Mouse (Mus musculus) lung, postnatal 10 days (tissue): Measurements from ENCODE around the gene Mak.

Experiments
- DNase-seq: peaks from one replicate; pipeline ENCODE4 v3.0.0; 2021

The Mak gene

DNA sequence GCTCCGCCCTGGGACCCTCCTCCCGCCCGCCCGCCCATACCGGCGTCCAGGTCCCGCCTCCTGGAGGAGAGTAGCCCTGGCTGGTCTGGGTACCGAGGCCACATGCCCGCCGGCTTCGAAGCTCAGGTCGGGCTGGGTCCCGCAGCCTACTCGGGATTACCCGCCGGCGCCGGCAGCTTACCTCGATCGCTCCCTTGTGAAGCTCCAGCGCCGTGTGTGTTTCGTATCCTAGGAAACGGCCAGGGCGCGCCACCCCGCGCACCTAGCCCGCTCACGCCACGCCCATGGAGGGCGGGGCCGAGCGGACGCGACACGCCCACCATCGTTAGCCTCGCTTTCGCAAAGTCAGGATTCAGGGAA is at the start of gene Mak:
Gene Mak, minus strand, starts transcription at position 286 of the 360 bp plus-strand sequence.
- DNase-seq = peak; percentile 66

DNA sequence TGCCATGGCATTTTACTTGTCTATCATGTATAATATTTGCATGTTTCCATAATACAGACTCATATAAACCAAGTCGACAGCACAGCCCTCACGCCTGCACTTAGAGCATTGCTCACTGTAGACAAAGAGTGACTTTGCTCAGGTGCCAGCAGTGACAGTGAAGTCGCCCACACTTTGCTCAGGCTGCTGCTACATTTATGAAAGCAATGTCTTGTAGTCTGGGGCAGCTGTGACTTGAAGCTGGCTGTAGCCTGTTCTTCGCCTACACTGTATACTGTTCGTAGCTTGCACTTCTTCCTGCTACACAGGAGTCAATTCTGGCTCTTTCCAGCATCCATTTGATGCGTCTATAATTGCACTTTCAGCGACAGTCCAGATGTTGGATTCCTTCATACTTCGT is 49.6 kb upstream of the Mak start:
- DNase-seq = no peak

DNA sequence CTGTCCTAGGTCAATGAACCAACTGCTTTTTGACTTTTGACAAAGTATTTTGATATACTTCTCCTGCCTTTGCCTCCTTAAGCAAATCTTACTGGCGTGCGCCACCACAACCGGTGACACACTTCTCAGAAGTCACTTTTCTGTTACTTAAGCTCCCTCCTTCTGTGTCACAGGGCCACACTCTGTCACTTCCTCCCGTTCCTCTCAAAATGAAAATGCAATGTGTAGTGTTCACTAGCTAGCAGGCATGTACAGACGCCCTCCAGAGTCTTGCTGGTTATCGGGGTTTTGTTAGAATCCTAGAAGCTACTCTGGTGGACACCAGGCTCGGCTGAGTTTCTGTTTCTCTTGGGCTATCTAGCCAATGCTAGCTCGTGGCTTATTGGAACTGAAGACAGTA is 48.8 kb upstream of the Mak start:
- DNase-seq = no peak

DNA sequence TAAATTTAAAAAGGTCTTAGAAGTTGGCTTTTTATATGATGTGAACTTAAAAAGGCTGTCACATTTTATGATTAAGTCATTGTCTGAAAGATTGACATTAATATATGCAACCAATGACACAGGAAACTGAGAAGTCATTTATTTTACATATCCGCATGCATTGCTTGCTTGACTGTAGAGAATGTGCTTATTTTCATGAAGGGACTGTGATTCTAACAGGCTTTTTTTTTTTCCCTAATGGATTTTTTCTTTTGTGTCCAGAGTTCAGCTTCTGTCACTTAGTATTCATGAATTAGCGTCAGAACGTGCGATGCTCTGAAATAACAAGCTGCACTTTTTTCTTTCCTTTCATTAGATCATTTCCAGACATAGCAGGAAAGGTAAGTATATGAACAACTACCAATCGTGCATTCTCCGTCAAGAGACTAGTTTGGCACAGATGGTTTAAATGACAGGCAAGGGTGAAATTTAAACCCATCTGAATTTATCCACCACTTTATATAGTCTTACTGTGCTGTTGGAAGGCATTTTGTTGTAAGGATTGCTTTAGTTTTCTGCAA is 44.2 kb upstream of the Mak start:
- no peak for DNase-seq

DNA sequence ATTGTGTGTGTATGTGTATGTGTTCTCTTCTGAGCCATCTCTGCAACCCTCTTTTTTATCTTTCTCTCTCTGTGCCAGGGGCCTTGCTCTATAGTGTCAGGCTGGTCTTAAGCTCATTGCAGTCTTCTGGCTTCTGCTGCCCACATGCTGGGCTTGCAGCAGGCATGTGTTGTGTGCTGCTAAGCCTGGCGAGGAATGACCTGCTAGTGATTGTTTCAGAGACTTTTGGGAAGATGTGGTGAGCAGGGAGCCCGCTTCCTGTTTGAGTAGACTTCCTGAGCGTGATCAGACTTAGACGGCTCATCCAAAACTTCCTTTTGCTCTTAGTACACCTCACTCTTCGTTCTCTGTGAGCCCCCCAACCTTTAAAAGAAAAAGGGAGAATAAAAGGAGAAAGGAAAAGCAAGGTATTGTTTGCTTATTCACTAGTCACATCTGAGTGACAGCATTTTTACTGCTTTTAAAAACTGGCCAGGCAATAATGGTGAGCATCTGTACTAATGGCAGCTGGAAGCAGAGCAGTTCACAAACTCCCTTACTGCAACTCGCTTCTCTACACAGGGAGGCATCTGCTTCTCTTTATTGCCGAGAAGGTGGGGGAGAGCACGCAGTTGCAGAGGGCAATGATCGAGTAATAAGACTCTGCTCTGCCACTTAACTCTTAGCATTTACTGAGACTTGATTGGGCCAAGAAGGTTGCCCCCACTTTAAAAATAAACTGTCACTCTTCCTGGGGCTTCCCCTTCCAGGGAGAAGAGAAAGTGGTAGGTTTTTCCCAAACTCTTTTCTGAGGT is 39.8 kb upstream of the Mak start:
- no peak for DNase-seq

DNA sequence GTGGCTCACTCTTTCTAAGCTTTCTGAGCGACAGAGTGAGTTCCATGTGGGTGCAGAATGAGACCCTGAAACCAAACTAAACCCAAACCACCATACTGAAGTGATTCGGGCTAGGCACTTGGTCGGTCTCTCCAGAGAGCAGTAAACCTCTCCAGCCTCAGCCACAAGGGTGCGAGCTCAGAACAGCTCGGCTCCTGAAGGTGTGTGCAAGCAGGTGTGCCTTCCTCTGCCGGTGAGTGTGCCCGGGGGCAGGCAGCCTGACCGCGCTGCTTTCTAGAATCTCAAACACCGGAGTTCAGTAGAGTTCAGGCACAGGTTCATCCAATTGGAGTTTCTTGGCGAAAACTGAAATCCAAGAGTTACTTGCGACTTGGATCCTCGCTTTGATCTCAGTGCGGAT is 34.4 kb upstream of the Mak start, which contains the start of gene Sycp2l:
Gene Sycp2l, plus strand, starts transcription at position 368 of the 400 bp plus-strand sequence.
- no peak for DNase-seq

DNA sequence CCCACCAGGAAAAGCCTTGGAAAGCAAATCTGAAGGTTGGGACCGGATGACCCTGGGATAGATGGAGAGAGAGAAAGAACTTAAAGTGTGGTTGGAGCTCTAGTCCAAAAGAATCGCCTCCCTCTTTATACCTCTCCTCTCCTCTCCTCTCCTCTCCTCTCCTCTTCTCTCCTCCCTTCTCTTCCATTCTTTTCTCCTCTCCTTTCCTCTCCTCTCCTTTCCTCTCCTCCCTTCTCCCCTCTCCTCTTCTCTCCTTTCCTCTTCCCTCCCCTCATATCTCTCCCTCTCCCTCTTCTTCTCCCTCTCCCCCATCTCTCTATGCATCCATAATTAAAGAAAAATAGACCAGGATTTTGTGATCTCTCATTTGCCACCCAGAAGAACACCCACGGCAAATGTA is 31.4 kb upstream of the Mak start, which contains the start of gene Gcm2:
Gene Gcm2, minus strand, starts transcription at position 101 of the 400 bp plus-strand sequence.
- no peak for DNase-seq

DNA sequence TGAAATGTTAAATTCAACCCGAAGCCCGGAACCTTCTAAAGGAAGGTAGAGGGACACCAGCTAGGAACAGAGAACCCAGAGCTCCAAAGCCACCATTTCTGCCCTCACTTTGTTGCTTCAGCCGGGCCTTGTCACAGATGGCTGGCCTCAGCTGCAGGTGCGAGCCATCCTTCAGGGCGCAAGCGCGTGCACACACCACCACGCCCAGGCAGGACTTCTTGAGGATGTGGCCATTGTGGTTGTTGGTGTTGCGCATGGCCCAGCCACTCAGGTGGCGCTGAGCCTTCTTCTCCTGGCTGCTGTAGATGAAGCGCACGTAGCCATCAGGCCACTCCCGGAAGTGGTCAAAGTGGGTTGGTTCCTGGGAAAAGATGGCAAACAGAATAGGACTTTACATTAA is 26.0 kb upstream of the Mak start:
- no peak for DNase-seq

DNA sequence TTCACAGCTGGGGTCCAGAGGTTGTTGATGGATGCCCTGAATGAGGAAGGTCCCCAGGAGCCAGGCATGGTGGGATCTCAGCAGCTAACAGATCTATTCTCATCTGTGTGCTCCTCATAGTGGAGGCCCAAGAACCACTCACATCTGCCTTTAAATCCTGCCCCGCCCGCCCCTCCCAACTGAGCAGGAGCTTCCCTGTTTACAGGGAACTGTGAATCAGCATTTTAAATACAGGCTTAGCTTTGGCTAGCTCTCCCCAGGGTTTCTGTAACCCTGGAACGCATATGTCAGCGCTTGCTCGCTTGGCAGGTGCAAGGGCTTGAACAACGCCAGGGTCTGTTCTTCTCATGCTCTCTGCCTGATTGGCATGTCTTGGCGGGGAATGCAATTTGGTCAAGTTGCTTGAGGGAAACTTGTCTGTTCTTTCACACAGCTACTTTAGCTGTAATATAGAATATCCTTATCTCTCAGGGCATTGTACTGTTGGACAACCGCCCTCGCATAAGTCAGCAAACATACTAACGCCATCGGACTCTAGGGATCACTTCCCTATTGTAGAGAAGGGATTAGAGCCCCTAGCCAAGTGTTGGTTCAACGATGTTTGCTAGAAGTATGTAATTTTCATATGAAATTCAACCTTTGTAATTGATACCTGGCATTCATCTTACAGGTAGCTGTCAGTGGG is 24.5 kb upstream of the Mak start:
- DNase-seq = no peak

DNA sequence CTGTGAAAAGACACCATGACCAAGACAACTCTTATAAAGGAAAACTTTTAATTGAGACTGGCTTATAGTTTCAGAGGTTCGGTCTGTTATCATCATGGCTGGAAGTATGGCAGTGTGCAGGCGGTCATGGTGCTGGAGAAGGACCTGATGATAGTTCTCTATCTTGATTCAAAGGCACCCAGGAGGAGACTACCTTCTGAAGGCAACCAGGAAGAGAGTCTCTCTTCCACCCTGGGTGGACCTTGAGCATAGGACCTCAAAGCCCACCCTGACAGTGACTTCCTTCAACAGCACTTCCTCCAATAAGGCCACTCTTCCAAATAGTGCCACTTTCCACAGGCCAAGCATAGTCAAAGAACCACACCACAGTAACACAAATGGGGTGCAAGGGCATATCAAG is 20.5 kb upstream of the Mak start:
- no peak for DNase-seq

DNA sequence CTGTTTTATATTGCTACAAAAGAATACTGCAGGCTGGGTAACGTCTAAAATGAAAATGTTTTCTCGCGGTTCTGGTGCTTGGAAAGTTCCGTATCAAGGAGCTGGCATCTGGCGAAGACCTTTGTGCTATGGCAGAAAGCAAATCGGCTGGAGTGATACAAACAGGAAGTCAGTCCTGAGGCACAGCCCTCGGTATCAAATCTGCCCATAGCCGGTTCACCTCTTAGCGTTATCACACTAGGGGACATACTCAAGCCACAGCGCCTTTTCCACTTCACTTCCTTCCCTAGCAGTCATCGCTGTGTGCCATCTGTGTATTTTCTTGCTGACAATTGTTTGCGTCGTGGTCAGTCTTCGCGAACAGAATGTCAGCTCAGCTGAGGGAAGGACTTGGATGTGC is 18.8 kb upstream of the Mak start:
- DNase-seq = no peak

DNA sequence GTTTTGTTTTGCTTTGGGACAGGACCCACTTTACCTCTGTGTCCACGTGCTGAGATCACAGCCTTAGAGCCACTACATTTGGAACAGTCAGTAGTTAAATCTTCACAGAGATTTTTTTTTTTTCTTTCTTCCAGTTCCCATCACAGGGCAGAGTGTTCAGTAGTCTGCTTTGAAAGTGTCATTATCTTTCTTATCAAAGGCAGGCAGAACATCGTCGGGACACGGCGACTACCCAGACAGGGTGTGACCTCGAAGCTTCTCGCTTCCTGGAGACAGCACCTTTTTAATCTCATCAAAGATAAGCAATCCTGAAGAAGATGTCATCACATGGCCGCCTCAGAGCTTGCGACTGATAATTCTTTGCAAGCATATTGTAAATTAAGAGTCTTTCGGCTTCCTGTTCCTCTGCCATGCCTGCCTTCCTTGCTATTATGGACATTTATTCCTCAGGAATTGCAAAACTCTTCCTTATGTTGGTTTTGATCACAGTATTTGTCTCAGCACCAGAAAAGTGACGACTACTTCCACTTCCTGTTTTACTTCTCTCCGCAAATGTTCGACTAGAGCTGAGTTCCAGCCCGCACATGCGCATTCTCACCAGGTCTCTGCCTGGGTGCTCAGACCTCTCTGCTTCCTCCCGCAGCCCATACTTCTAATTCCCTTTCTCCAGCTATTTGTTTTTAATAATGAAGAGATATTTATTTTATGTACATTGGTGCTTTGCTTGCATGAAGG is 18.0 kb upstream of the Mak start:
- peak; percentile 24 for DNase-seq

DNA sequence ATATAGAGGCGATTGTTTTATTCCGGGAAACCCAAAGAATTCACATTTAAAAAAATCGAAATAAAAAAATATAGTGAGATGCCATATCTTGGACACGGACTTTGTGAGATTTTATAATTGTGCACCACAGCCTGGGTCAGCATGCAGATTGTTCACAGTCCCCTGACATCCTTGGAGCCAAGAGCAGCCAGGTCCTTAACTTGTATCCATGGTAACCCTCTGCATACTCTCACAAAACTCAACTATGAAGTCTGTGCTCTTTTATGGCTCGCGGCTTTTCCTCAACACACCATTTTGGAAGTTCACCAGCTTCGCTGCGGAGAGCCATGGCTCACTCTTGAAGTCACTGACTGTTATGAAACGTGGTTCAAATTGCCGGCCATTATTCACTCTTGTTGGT is 14.7 kb upstream of the Mak start:
- DNase-seq = no peak

DNA sequence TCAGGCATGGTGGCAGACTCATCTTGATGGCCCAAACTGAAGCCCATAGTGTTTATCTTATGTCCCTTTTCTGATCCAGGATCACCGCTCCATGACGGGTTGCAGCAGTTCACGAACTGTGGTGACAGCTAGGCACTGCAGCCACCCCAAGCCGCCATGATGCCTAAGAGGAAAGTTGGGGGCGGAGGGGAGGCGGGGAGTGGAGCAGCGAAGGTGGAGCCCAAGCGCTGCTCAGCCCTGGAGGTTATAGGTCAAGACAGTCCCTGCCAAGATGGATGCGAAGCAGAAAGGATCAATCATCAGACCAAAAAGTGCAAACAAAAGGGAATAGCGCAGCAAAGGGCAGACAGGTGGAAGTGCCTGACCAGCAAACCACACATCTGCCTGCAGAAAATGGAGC is 11.8 kb upstream of the Mak start:
- no peak for DNase-seq

DNA sequence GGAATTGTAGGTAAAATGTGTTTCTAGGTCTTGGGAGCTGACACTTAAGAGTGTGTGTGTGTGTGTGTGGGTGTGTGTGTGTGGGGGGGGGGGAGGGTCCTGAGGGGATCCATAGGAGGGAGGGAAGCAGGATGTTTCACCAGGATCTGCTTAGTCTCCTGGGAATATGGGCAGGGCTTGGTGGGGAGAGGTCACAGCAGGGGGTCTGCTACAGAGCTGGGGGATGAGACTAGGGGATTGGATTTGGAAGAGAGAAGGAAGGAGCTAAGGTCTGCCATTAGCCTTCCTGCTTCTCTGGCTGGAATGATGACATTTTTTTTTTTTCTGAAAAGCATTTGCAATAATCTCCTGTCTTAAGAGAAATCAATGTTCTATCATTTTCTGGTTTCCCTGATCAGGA is 9.2 kb upstream of the Mak start:
- DNase-seq = no peak

DNA sequence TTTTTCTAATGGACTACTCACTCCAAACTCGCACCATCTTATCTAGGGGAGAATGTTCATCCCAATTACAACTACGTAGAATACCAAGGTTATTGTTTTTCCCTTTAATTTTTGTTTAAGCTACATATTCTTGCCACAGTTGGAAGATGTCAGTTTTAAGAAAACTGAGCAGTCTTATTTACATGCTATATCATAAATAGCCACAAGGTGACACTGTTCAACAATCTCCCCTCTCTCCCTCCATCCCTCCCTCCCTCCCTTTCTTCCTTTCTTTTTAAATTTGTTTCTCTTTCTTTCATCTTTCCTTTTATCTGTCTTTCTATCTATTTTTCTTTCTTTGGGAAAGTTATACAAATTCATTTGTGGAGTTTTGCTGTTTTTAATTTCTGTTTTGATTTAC is 5.6 kb upstream of the Mak start:
- DNase-seq = no peak

DNA sequence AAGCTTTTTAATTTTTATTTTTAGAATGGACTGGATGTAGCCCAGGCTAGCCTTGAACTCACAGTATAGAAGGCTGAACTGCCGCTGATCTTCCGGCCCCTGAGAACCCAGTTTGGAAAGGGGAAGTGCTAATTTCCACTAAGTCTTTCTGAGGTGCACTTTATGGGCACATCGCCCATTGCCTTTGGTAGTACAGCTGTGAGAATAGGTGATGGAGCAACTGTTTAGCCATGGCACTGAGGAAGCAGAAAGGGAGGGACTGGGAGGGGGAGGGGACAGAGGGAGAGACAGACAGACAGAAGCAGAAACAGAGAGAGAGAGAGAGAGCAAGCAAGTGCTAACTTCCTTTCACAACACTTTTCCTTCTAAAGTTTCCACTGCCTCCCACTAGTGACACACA is 5.0 kb upstream of the Mak start:
- no peak for DNase-seq

DNA sequence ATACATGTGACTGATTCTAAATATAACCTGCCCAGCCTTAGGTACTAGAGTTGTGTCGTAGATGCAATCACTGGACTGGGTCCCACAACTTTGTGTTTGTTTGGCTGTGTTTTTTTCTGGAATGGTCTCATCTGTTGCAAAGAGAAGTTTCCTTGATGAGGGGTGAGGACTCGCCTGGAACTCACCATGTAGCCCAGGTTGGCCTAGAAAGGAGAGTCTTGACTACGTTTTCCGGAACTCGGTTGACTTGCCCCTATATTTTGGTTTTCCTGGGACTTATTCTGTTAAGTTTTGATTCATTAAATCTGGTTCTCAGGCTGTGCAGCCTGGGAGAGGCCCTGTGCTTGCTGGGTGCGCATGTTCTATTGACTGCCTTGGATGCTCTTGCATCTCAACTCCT is 1.2 kb upstream of the Mak start:
- no peak for DNase-seq

DNA sequence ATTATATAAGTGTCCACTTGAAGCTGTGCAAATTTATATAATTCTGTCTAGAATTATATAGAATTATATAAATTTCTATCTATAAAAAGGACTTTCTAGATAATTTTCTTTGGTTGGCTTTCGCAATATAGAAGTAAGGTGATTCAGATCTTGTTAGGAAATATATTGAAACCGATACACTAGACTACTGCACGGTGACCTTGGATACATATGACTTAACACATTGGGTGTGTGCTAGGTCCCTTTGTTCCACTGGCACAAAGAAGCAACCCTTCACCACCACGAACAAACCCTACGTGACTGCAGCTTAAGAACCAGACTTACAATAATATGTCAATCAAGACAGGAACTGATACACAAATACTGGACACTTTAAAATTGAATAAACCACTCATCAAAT is 353 bp upstream of the Mak start:
- no peak for DNase-seq

DNA sequence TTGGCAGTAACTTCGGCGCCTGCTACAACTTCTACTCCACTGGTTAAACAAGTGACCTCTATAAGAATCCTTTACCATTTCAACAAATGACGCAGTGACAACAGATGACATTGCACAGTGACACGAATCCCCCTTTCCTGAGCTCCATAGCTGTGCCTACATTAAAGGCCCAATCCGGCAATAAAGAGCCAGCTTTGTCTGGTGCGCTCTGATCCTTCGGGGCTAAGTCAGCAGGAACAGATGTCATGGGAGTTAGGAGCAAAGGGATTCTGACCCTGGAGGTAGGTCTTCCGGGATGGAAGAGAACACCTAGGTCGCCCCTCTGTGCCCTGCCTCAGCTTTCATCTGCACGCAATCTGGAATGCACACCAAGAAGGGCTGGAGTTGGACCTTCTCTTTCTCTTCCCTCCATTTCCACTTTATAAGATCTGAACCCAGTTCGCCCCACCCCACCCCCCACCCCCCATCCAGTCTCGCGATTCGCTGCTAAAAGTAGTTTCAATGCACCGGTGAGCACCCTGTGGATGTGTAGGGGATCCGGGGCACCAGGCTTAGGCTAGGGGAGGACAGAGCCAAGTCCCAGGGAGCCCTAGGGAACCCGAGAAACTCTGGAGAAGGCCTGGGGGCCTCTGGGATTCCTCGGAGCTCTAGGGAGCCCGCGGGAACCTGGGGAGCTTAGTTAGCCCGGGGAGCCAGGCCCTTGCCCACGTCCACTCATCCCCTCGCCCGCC is 651 bp downstream of the Mak start:
- DNase-seq = no peak

DNA sequence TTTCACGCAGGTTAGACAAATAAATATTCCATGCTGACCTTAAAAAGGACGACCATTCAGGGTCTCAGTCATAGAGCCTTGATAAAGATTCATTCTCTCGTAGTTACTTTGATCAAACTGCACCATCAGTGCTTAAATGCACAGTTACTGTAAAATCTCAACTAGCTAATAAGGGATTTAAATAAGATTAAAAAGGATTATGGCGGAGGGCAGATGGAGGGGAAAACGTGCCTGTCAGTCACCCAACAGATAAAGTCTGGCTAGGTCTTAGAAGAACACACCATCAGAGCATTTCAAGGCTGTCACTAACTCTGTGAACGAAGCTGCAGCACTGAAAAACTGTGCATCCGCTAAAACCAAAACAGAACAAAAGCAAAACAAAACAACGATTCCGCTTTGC is 1.6 kb downstream of the Mak start:
- no peak for DNase-seq

DNA sequence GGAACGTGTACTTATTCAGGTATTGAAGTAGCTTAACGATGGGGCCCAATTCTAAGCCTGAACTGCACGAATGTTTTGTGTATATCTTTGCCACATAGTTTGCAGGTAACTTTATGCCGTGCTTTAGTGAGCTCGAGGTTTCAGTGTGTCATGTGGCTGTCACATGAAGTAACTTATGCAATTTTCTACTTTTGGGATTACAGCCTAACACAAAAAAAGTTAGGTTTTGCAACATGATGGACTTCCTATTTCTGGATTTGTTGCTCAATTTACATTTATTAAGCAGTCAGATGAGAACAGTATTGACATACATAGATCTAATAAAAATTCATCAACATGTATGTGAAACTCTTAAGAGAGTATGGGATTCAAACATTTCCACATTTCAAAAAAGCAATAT is 5.7 kb downstream of the Mak start:
- DNase-seq = no peak

DNA sequence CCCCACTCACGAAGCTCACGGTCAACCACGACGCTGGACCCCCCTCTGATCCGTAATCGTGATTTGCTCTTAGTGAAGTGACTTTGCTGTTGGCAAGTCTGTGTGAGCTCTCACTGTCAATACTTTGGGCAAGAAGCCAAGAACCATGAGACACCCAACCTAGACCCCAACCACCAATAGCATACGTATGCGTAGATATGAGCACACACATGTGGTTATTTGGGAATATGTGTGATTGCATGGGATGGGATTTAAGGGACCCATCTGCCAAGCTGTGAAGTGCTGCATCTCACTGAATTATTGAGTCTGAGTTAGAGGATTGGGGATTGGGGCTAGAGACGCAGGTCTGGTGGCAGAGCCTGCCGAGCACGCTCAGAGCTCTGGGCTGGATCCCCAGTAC is 7.9 kb downstream of the Mak start:
- no peak for DNase-seq
